Mouse (Mus musculus): ENCODE measurements at regions not wholly inside any gene's neighbourhood (a gene's known extent, or its start where the extent isn't known, plus 50 kb on each side); places are given as distances from the start of the nearest gene placed in this dataset.

DNA sequence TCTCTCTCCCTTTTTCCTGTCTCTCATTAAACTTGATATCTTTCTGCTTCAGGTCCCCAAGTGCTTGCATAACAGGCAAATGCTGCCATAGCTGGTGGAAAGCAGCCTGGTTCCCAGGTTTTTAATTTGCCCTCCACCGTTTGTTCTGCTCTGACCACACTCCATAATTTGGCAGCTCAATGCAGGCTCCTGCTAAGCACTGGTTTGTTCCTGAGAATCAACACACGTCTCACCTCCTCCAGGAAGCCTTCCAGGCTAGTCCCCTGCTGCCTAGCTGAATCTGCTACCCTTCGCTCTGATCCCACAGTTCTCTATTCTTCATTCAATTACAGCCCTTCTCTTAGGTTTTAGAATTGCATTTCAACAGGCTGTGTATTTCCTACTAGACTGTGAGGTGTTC lies 152.4 kb upstream of the Ppp2r3a start:
- DNase-seq (ENCODE audit: extremely low read depth, low read depth, low spot score): no peak

GRCm38 (mm10) chr9:101402544-101403194 lies 151.1 kb upstream of the Ppp2r3a start:
- no peak for DNase-seq (ENCODE audit: extremely low read depth, low read depth, low spot score)

- no peak for DNase-seq (ENCODE audit: extremely low read depth, low read depth, low spot score)
These were observed 149.8 kb upstream of the Ppp2r3a start for GRCm38 (mm10) chr9:101401416-101401815.

GRCm38 (mm10) chr9:101398858-101399257 lies 147.3 kb upstream of the Ppp2r3a start:
- no peak for DNase-seq (ENCODE audit: extremely low read depth, low read depth, low spot score)

- DNase-seq (ENCODE audit: extremely low read depth, low read depth, low spot score): no peak
These were observed 117.8 kb upstream of the Ppp2r3a start for GRCm38 (mm10) chr9:101369380-101369779.

- DNase-seq (ENCODE audit: extremely low read depth, low read depth, low spot score): no peak
These were observed 105.0 kb upstream of the Ppp2r3a start for GRCm38 (mm10) chr9:101356607-101357006.

GRCm38 (mm10) chr9:101348771-101349170 lies 97.2 kb upstream of the Ppp2r3a start:
- no peak for DNase-seq (ENCODE audit: extremely low read depth, low read depth, low spot score)

- DNase-seq (ENCODE audit: extremely low read depth, low read depth, low spot score): peak; percentile 69
These were observed 91.3 kb upstream of the Ppp2r3a start for GRCm38 (mm10) chr9:101342887-101343286.

GRCm38 (mm10) chr9:101340796-101341465 lies 89.3 kb upstream of the Ppp2r3a start:
- DNase-seq (ENCODE audit: extremely low read depth, low read depth, low spot score): no peak

DNA sequence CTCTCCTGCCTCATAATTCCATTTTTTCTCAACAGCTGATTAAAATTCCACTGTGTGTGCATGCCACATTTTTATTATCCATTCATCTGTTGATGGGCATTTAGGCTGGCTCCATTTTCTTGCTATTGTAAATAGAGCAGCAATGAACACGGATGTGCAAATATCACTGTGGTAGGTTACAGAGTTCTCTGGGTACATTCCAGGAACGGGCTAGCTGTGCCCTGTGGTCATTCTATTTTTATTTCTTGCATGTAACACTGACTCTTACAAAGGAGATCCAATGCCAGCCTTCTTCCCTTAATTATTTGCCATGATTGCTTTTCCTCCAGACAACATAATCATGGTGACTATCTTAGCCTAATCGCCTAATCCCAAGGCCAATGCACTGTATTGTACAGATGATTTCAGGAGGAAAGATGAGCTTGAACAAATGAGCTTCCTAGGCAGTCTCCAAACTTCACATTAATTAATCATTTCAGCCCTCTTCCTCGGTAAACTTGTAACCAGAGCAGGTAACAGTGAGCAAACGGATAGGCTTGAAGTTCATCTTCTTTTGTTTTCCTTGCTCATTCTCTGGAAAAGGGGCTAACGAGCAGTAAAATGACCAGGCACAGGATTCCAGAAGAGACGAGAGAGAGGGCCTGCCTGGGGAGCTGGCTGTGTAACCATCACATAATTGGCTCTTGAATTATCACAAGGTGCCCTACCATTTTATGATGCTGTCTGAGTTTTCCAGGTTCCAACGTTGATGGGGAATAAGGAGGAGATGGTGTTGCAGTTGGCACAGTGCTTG lies 77.6 kb upstream of the Ppp2r3a start:
- no peak for DNase-seq (ENCODE audit: extremely low read depth, low read depth, low spot score)

DNA sequence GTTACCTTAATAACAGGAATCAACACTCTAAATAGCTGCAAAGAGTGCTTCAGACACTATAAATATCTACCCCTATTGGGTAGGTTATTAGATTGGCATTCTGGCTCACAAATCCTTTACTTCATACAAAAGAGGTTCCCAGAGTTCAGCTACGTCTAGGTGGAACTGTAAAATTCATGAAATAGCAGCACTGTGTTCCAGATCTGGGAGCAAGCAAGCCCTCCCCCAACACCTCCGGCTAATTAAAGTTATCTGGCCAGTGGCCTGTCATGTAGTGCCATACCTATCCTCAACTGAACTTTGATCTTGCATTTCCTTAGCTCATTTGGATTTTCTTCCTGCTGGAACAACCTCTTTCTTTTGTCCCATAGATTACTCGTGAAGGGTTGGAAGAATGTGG lies 75.4 kb upstream of the Ppp2r3a start:
- DNase-seq (ENCODE audit: extremely low read depth, low read depth, low spot score): no peak

GRCm38 (mm10) chr9:101314036-101314435 lies 62.4 kb upstream of the Ppp2r3a start:
- no peak for DNase-seq (ENCODE audit: extremely low read depth, low read depth, low spot score)

DNA sequence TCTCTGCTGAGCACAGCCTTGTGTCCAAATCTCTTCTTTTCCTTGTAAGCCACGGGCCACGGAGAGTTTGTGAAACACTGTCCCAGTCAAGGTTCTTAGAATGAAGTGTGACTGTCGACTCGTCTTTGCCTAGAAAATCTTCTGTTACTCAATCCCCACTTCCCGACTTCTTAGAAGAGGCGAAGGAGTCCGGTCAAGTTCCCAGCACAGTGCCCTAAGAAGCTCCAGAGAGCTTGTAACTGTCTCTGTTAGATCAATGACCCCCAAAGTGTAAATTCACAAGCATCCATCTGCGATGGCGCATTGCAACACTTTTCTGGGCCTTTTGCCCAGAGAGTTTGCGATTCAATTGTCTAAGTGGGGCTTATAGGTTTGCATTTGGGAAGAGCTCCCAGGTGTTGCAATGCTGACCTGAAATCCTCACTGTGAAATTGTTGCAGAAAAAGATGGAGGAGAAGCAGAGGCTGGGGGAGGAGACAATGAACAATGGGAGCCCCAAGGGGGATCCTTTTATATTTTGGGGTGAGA lies 54.9 kb upstream of the Ppp2r3a start:
- DNase-seq (ENCODE audit: extremely low read depth, low read depth, low spot score): peak; percentile 73

- no peak for DNase-seq (ENCODE audit: extremely low read depth, low read depth, low spot score)
These were observed 54.1 kb upstream of the Ppp2r3a start for GRCm38 (mm10) chr9:101305730-101306129.

Measured in fat pad, adult 2 months (tissue).